Mouse (Mus musculus) kidney, adult 8-10 months (tissue): ENCODE data around the gene Insc.

Experiments used
- DNase-seq, 2 experiments: peaks; one replicate each; pipeline ENCODE4 v3.0.0; 2022

The Insc gene

DNA sequence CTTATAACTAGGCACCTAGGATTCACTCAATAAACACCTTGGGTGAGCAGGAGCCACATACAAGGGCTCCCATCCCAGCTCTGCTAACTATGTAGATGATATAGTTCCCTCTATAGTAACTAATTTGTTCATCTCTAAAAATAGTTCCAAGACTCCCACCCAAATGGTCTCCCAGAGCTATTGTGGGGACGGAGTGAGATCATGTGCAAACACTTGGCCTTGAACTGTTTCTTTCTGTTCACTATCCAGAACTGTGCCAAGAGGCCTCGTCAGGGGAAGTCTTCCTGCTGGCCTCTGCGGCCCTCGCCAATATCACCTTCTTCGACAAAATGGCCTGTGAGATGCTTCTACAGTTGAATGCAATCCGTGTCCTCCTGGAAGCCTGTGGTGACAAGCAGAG, 91.0 kb downstream of the Insc start:
- no peak for DNase-seq

DNA sequence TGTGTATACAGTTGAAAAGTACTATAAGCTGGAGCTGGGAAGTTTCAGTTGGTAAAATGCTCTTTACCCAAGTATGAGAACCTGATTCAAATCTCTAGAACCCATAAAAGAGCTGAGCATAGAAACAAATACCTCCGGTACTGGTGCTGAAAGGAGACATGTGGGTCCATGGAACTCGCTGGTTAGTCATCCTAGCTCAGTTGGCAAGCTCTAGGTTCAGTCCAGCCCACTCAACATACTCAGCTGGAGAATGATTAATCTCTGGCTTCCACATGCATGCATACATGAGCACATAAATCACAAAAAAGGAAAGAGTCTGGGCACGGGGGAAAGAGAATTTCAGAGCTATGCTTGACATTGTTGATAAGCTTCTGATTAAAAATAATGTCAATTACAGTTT, 93.8 kb downstream of the Insc start:
- no peak for DNase-seq

DNA sequence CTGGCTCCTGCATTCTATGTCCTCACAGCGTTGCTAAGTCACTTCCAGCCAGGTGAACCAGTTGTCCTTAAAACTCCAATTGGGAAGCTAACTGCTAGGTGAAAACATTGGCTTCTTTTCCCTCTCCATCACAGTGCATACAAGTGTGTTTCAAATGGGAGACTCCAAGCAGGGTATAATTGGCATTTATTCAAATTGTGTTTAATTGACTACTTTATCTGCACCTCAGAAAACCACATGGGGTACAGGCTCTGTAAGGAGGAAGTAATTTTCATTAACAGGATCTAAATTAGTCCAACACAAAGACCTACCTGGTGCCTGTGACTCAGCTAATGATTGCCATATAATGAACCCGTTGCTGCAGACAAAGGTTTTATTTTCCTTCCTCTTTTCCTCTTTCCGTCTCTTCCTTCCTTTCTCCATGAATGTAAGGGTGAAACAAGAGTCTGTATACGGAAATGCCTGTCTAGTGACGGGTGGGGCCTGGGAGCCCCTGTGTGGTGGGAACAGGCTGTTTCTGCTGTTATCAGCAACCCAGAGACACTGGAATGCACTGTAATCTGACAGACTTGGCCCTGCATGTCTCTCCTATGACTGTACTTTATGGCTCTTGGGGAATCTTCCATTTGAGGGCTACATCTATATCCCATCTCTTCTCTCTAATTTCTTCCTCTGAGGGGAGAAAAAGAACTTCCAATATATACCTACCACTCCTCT, 96.7 kb downstream of the Insc start:
- no peak for DNase-seq

DNA sequence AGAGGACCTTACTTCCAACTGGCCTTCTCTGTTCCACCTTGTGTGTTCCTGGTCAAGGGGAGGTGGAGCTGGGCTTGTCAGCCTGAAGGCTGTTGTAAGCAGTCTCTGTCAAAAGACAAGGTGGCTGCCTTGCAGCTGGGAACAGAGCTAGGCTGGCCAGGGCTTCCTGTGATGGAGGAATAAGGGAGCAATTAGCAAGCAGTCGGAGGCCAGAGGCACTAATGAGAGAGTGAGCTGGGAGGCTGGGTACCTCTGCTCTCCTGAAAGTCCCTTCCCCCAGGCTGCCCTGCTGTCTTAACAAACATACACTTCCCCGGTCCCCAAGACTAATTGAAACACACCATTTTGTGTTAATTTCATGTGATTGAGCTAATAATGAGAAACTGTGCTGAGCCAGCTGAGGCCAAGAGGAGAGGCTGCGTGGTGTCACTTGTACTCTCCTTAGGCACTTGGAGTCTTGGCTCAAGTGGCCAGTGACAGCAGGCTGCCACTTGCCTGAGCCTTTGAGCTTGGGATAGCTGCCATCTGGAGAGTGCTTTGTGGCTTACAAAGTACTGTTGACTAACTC, 99.2 kb downstream of the Insc start:
- no peak for DNase-seq

- no peak for DNase-seq
Observed at GRCm38 (mm10) chr7:114847179-114847578, 103.7 kb downstream of the Insc start.

DNA sequence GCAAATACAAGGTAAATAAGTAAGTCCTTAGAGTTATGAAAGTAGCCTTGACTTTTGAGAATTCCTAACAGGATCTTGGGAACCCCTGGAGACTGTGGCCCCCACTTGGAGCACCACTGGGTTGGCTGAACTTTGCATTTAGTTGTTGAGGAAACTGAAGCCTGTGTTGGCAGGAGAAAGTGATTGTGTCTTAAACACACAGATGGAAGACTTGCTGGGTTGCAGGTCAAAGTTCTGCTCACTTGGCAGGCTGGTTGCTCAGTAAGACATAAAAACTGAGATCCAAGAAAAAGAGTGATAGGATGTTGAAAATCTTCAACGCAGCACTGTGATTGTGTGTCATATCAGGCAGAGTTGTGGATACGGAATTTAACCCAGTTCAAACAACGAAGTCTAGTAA, 108.9 kb downstream of the Insc start:
- DNase-seq: peak in 1 of 2 experiments; percentile 3

- DNase-seq: no peak
Observed at GRCm38 (mm10) chr7:114854169-114854568, 110.7 kb downstream of the Insc start.

DNA sequence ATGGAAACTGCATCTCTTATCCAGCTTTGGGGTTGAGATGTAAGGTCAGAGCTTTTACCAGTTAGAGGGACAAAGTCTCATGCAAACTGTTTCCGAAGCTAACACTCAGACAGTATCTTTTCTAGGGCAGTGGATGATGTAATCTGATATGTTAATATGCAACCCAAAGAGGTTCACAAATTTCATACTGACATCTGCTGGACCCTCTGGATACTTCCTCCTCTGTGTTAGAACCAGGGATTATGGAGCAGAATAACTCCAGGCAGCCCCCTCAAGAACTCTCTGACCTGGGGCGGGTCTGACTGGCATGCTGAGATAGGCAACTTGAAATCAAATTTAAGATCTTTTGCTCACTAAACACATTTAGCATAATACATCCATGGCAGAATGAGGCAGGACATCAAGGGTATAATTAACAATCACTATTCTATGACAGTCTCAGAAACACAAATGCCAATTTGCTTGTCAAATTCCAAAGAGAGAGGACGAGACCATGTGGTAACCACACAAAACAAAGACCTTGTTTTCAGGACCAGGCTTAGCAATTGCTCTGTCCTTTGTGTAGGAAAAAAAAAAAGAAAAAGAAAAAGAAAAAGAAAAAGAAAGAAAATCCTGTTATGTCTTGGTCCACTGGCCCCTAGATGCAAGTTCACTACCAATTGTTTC, 117.5 kb downstream of the Insc start:
- DNase-seq: no peak

DNA sequence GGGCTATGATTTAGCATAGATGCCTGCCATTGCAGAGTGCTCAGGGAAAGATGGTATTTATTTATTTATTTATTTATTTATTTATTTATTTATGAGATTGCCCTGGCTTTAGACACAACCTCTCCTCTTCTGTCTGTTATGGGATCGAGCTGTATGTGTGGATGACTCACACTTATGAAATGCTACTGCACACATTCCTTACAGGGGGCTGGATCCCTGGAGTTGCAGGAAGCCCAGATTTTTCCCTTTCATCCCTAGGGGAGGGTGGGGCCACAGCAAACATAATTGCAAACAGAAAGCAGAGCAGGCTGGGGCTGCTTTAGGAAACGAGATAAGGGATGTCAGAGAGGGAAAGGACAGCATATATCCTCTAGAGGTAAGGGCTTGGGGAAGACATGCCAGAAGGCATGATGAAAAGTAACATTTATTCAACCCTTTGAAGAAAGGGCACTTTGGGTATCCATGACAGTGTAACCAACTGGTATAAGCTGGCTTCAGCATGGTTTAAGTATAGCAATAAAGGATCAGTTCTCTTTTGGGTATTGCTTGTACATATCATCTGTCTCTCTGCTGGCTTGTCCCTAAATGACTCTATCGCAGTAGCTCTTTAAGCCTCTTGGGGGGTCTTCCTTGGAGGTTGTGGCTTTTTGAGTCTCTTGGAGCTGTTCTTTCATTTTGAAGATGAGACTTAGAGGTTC, 130.0 kb downstream of the Insc start:
- DNase-seq: no peak

- no peak for DNase-seq
Observed at GRCm38 (mm10) chr7:114874032-114874441, 130.5 kb downstream of the Insc start.

GRCm38 (mm10) chr7:114874579-114874978, 131.1 kb downstream of the Insc start:
- DNase-seq: no peak

GRCm38 (mm10) chr7:114883602-114884001, 140.1 kb downstream of the Insc start:
- DNase-seq: no peak

DNA sequence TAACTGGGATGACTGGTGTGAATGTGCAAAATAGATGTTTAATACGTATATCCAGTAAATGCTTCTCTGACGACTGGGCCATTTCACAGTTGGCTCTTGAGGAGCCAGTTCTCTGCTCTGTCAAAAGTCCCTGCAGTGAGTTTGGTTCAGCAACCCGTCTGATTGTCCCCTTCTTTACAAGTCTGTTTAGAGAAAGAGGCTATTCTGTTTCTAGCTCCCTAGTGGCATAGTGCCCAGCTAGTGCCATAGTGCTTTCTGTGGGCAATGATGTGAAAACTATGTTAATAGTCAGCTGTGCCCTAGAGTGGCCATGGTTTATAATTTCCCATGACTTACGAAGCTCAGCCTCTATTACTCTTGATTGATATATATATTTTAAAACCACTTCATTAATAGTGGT, 143.4 kb downstream of the Insc start:
- peak; percentile 4 to 6 for DNase-seq

GRCm38 (mm10) chr7:114890215-114890614, 146.7 kb downstream of the Insc start:
- no peak for DNase-seq

- DNase-seq: no peak
Observed at GRCm38 (mm10) chr7:114892618-114893257, 149.2 kb downstream of the Insc start.

GRCm38 (mm10) chr7:114893889-114894288, 150.4 kb downstream of the Insc start:
- DNase-seq: no peak

GRCm38 (mm10) chr7:114896966-114897697, 153.6 kb downstream of the Insc start:
- DNase-seq: no peak
